Mouse (Mus musculus) mesoderm, embryonic 11.5 days (tissue): Measurements from ENCODE around the gene Snx33.
"Not testable (repeated sequence)": the region's sequence is repeated elsewhere in the genome, so short reads cannot be mapped to it uniquely, and the experiment has no call there.

ENCODE experiments used
- DNase-seq: peaks from one replicate; pipeline ENCODE4 v3.0.0-alpha.2; 2012; ENCODE audit warnings: low read depth, low spot score

Gene Snx33

GRCm38 (mm10) chr9:56926025-56926360 lies 2.2 kb downstream of the Snx33 start:
- no peak for DNase-seq

GRCm38 (mm10) chr9:56925291-56926024 lies 2.7 kb downstream of the Snx33 start:
- DNase-seq = no peak

DNA sequence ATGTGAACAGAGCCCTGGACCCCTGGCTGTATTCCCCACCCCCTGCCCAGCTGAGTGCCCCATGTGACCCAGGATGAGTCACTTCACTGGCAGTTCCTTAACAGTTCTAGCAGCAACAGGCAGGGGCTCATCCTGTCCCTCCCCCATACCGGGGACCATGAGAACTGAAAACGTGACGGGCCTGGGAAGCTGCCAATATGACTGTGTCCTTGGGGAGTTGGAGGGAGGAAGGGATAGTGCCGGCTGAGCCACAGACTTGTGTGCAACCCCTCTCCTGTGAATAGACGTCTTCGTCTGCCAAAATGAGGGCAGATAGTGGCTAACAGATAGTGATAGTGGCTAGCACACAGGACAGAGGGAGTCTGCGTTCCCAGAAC lies 3.5 kb downstream of the Snx33 start:
- peak; percentile 43 for DNase-seq

DNA sequence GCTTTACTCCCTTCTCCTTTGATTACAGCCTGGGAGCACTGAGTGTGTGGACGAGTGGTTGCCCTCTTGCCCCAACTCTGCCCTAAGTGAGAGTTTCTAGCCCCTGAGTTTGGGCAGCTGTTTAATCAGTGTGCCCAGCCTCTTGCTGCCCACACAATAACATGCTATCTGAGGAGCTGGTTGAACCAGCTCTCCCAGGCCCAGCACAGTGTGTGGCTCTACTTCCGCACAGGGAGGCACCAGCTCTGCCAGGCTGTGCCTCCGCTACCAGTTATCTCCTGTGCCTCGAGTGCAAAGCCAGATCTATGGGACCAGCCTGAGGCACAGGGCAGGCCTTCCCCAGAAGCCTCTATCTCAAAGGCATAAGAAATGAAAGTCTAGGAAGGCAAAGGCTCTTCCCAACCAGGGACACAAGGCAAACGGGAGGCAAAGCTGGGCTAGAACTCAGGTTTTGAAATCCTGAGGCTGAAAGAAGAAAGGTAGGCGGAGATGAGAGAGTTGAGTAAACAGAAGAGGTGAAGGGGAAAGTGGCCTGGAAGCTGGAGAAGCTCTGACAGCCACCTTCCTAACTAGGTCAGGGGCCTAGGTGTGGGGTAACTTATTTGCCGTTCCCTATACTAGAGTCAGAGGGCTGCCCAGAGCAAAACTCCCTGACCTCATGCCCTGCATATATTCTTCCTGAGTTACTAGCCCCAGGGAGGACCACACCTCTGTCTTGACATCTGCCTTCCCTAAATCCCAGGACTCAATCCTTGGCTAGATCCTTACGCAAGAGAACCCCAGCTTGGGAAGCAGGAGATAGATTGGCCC lies 4.1 kb downstream of the Snx33 start:
- no peak for DNase-seq

DNA sequence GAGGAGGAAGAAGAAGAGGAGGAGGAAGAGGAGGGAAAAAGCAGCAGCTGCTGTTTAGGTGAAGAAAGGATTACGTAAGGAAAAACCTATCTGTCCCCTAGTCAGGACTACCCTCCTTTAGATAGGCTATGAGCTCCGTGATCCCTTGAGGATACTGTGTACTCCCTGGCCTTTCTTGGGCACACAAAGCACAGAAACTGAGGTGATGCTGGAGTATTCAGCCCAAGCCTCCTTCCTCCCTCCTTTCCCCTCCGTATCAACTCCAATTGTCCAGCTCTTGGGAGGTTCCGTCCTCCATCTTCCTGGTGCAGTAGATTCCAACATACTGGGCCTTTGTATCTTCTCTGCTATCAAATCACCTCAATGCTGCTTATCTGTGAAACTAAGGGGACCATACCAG lies 5.4 kb downstream of the Snx33 start:
- DNase-seq = no peak

DNA sequence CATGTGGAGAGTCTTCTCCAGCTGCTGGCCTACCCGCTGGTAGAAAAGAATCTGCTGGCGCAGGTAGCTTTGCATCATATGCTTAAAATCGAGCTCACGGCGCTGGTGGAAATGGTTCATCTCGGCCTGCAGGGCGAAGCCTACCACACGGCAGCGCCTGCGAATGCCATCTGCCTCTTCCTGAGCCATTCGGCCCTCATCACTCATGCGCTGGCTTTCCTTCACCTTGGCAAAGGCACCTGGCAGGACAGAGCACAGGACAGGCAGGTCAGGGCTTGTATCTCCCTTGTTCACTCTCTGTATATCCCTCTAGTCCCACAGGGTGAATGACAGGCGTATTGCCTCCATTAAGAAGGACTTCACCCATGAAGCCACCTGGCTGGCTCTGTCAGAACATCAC lies 9.7 kb downstream of the Snx33 start:
- no peak for DNase-seq

GRCm38 (mm10) chr9:56917131-56917530 lies 11.0 kb downstream of the Snx33 start:
- no peak for DNase-seq

GRCm38 (mm10) chr9:56915695-56916410 lies 12.3 kb downstream of the Snx33 start:
- no peak for DNase-seq

DNA sequence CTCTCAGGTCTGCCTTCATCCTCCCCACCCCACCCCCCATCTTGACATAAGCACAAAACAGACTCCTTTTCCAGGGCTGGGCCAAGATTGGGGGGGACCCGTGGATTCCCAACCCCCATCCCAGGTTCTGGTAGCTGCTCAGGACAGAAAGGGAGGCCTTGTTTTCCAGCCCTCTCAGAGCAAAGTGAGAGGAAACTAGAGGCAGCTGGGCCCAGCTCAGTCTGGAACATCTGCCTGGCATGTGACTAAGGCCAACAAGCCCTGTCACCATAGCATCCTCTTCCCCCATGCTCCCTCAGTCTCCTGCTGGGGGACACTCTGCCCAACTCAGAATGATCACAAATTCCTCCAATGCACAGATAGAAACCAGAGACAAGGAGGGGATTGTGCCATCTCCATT lies 13.1 kb downstream of the Snx33 start:
- DNase-seq = no peak

DNA sequence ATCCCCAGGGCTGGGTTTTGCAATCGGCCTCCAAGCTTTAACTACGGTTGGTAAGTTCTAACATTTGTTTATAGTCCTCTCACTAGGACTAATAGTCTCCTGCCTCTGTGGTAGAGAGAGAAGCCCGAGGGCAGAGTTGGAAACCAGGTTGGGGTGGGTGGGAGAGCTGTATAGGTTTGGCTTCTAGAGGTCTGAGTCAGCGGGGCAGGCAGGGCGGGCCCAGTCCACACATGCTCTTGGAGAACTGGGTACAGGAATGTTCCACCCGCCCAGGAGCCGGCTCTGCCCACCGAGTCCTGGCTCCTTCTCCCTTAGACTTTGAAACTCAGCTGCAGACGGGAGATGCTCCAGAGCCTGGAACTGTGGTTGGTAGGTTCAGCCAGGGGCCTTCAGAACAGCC lies 14.2 kb downstream of the Snx33 start:
- no peak for DNase-seq

DNA sequence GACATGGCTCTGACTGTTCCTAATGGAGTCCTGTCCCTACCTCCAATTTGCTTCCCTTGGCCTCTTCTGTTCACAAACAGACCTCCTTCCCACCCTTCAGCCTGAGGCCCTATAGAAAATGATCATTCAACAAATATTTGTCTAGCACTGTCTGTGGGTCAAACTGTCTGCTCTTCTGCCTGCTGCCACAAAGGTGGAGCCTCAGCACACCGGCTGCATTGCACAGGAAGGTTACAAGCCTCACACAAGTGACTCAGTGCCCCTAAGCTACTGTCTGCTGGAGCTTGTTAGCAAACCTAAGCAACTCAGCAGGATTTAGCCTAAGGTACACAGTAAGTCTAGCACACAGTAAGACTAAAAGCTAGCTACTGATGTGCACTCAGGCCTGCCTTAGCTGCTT lies 17.2 kb downstream of the Snx33 start:
- DNase-seq = no peak

- DNase-seq = not testable (repeated sequence)
Measured at GRCm38 (mm10) chr9:56909991-56910390, 18.2 kb downstream of the Snx33 start.

DNA sequence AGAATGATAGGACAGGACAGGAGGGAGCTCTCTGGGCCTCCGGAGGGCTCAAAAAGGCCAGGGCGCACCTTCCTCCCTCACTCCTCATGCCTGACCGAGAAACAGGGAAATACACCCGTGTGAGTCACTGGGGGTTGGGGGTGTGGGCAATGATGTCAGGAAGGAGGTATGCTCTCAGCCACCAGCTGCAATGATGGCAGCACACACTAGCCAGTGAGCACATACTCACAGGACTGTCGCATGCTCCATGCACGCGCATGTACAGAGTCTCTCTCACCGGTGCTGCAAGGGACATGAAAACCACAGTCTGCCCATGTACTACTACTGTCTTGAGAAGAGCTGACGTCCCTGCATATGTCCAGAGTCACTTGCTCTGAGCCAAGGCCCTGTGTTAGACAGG lies 20.6 kb downstream of the Snx33 start:
- DNase-seq = no peak

DNA sequence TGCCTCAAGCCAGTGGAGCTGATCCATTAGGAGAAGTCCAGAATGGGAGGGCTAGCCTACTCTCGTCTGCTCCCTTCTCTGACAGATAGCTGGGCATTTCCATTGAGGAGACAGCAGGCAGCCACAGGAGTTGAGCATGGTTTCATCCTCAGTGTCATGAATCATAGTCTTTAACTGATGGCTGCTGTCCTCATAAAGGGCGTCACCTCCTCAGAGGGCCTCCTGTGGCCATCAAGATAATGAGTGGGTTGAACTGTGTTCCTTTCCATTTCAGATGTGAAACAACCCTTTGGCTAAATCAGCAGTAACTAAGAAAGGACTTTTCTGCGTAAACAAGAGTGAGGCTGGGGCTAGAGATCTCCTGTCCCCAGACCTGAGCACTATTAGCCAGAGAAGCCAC lies 24.5 kb downstream of the Snx33 start:
- no peak for DNase-seq

DNA sequence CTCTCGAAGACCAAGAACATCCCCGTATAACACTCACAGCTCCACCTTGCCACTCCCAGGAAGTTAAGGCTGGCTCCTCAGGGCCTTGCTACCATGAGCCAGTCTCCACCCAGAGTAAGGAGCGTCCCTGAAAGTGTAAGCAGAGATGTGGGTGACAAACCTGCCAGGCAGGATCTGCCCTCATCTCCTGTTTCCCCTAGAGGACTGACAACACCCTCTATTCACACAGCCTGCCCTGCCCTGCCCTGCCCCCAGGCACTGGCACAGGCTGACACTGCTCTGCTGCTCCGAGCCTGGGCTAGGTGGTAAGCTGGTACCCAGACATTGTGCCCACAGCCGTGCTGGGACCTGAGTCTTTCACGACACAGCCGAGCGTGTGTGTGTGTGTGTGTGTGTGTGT lies 27.0 kb downstream of the Snx33 start:
- DNase-seq = no peak

DNA sequence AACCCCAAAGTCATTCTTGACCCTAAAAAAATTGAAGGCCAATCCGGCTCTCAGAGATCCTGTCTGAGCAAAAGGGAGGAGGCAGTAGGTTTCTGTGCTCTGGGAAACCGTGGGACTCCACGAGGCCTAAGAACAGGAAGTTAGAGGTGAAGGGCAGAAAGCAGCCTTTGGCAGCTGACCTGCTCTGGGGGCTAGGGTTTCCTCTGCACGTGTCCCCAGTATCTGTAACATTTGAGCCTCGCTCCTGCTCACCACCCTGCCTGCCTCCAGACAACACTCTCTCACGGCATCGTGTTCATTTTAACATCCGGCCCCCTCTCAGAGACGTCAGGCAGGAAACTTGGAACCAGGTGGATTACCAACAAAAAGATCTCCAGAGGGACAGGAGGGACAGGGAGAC lies 27.6 kb downstream of the Snx33 start:
- no peak for DNase-seq

GRCm38 (mm10) chr9:56900060-56900459 lies 28.1 kb downstream of the Snx33 start:
- DNase-seq = no peak

GRCm38 (mm10) chr9:56899409-56899808 lies 28.8 kb downstream of the Snx33 start:
- DNase-seq = no peak

GRCm38 (mm10) chr9:56896779-56897178 lies 31.4 kb downstream of the Snx33 start:
- no peak for DNase-seq

DNA sequence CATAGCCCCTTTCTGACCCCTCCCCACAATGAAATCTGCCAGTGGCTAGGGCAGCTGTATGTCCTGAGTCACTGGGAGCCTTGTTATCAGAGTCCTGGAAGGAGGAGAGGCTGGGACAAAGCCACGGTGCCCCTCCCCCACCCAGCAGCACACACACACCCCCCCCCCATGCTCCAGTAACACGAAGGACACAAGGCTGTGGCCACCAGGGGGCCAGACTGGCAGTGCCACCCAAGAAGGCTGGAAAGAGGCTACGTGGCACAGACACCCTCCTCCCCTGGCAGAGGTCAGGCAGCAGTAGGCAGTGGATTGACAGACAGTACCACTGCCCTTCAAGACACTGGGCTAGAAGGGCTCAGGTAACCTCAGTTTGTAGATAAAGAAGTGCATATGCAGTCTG lies 34.2 kb downstream of the Snx33 start:
- DNase-seq = no peak

DNA sequence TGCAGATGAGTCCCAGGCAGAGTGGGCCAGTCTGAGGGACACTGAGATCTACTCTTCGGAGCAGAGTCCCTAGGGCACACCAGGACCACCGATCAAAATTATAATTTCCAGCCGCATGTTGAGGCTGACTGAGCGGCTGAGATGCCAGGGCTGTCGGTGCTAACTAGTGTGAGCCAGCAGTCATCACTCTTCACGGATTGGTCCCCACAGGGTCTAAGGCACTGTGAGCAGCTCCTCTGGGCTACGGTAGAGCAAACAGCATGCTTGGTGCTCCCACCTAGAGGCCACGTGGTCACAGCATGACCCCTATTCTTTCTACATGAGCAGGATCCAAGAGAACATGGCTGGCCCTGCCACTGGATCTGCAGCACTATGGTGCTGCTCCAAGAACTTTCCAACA lies 34.9 kb downstream of the Snx33 start:
- DNase-seq = no peak

DNA sequence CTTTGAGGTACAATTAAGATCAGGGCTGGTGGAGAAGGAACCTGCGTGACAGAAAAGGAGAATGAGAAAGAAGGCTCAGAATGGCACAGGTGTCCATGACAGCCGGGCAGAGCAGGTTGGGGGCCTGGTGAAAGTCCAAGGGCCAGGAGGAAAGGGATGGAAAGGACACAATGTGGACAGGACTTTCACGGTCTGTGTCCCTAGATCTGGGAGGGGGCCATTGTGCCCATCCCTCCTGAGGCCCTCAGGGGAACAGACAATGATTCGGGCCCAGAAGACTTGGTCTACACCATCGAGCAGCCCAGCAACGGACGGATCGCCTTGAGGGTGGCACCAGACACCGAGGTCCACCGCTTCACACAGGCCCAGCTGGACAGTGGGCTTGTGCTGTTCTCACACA lies 36.1 kb downstream of the Snx33 start:
- no peak for DNase-seq

- peak; percentile 88 for DNase-seq
Measured at GRCm38 (mm10) chr9:56891517-56892011, 36.6 kb downstream of the Snx33 start.
